Mouse (Mus musculus) midbrain, embryonic 11.5 days (tissue): Measurements from ENCODE around the gene Tor1a. TPM values are rescaled to one million over a fixed set of nuclear protein-coding genes. Genes with fewer than 3 reads are reported as not detected.
A peak's percentile ranks its signal among the peaks of the same experiment; 100 is the strongest.
"Not testable (repeated sequence)": the region's sequence is repeated elsewhere in the genome, so short reads cannot be mapped to it uniquely, and the experiment has no call there.

Source experiments
- ATAC-seq: fragments of 200-750 bp; cut with Nextera tagmentation; 2 replicates; pipeline ENCODE4 v1.8.0; 2017; ENCODE audit warnings: moderate TSS enrichment, moderate library complexity; ENCODE audit not compliant: low FRiP score
- DNase-seq: peaks from one replicate; pipeline ENCODE4 v3.0.0; 2015; ENCODE audit warnings: low spot score; ENCODE audit errors: missing footprints
- H3K27ac ChIP-seq: fragments of 300-500 bp; sonication (generic); 2 replicates; pipeline ENCODE4 v1.5.1; 2014; ENCODE audit warnings: low read depth, low read length
- H3K27me3 ChIP-seq: fragments of 300-500 bp; sonication (generic); 2 replicates; pipeline ENCODE4 v1.6.1; 2014; ENCODE audit warnings: mild to moderate bottlenecking, low read length, moderate library complexity, mixed read lengths; ENCODE audit not compliant: control insufficient read depth, insufficient read depth
- H3K36me3 ChIP-seq: fragments of 300-500 bp; sonication (generic); 2 replicates; pipeline ENCODE4 v1.6.1; 2014; ENCODE audit warnings: mild to moderate bottlenecking, low read length, moderate library complexity, mixed read lengths; ENCODE audit not compliant: control insufficient read depth, insufficient read depth
- H3K4me1 ChIP-seq: fragments of 300-500 bp; sonication (generic); 2 replicates; pipeline ENCODE4 v1.6.1; 2014; ENCODE audit warnings: low read length; ENCODE audit not compliant: control insufficient read depth, insufficient read depth
- H3K4me2 ChIP-seq: fragments of 300-500 bp; sonication (generic); 2 replicates; pipeline ENCODE4 v1.6.1; 2014; ENCODE audit warnings: mild to moderate bottlenecking, moderate library complexity
- H3K4me3 ChIP-seq: fragments of 300-500 bp; sonication (generic); 2 replicates; pipeline ENCODE4 v1.5.1; 2014; ENCODE audit warnings: low read depth, low read length
- H3K9ac ChIP-seq: fragments of 300-500 bp; sonication (generic); 2 replicates; pipeline ENCODE4 v1.6.1; 2014; ENCODE audit warnings: low read length
- H3K9me3 ChIP-seq: fragments of 300-500 bp; sonication (generic); 2 replicates; pipeline ENCODE4 v1.6.1; 2016; ENCODE audit warnings: low read length; ENCODE audit not compliant: control insufficient read depth
- WGBS: fragments of 180-500 bp; shearing (Covaris S2); extraction: QIAGEN DNeasy Blood & Tissue Kit; methylation state at CpG from one replicate; pipeline ENCODE4 v1.1.7; 2014; 5-methylcytosine and 5-hydroxymethylcytosine counted together
- polyA plus RNA-seq: library from polyadenylated mRNA; unstranded; fragments of >200 nt; fragmentation: Nextera tagmentation; extraction: Ambion mirVana; gene quantifications from 2 replicates; pipeline ENCODE4 v1.2.1, GENCODE M21; 2014

Gene Tor1a
- polyA plus RNA-seq, 1 experiment from 2014 or later, result 84.5 TPM

DNA sequence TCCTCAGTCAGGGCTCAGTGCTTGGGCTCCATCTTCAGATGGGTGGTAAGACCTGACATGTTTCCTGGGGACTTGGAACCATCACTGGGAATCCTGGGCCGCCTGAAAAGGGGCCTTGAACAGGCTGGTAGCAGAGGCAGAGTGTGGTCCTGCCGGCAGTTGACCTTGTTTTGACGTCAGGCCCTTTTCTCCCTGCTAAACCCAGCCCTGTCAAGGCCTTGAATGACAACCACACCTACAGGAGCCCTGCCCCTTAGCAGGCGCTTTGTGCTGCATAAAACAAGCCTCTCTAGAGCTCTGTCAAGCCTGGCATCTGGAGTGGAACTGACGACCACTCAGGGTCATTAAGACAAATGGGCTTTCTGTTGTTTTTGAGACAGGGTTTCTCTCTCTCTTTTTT, 7.9 kb downstream of the Tor1a start:
- Histone ChIP-seq H3K9me3 (no peaks in the 10 kb centered on the region), H3K4me3 (no peak overlapping the region), H3K9ac (no peak overlapping the region), H3K4me1 (peaks cover under 1% of the 10 kb centered on the region), H3K27me3 (no peaks in the 10 kb centered on the region), H3K27ac (no peak overlapping the region), H3K36me3 (peaks cover 44% of the 10 kb centered on the region), H3K4me2 (no peak overlapping the region)
- ATAC-seq (no peak), DNase-seq (no peak)
- 70% methylated on average over 5 of the region's 5 CpGs for WGBS

DNA sequence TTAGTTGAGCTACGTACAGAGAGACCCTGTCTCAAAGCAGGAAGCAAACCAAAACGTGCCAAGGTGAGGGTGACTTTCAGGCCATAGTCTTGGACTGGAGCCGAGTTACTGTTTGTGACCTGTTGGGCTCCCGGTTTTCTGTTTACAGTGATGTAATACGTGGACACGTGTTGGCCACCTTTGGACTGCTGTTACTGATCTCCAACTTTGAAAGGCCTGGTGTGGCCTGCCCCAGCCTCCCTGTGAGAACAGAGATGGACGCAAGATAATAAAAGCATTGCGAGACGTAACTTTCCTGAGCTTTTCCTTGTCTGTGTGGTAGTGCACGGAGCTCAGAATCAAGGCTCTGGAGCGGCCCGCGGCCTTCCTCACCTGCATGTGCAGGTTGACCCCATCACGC, 9.0 kb downstream of the Tor1a start:
- 94% methylated on average over 14 of the region's 14 CpGs for WGBS
- ATAC-seq, result no peak

DNA sequence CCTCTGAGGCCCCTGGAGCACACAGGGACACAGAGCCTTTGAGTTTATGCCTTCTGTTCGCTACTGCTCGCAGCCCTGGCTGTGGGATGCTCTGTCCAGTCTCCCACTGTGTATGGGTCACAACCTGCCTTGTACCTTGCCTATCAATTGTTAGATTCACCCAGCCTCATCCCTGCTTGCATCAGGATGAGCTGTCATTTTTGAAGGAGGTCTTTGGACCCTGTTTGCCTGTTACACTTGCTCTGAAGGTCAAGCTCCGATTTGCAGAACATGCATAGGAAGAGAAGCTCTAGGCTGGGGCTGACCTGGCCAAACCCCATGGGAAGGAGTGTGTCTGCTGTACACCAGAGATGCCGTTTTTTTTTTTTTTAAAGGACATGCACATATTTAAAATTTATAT, 10.2 kb downstream of the Tor1a start:
- WGBS, result 84% methylated on average over 4 of the region's 4 CpGs

More for the DNA sequence above, 9.0 kb downstream of the Tor1a start:
- Histone ChIP-seq H3K4me1 (peaks cover 12% of the 10 kb centered on the region), H3K9me3 (no peaks in the 10 kb centered on the region), H3K27ac (no peak overlapping the region), H3K36me3 (peaks cover 41% of the 10 kb centered on the region), H3K27me3 (no peaks in the 10 kb centered on the region), H3K4me3 (no peak overlapping the region), H3K9ac (no peak overlapping the region), H3K4me2 (no peak overlapping the region)
- peak; percentile 56 for DNase-seq

DNA sequence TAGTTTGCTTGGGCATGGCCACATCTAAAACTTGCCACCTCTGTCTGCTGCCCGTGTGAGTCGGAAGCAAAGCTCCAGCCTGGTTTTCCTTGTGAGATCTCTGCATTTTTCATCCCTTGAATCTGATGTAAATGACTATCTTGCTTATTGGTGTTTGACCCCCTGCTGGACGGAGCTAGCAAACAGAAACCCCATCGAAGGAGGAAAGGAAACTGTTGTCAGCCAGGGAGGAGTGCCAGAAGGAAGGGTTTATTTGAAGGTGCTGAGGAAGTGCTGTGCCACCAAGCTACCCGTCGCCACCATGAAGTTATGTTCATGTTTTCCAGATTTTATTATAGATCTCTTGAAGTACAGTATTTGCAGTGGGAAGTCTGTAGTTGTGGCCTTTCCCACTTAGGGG, 12.9 kb downstream of the Tor1a start:
- H3K9ac ChIP-seq, result no peak overlapping the region
- no peak for ATAC-seq
- no peak overlapping the region for H3K27ac ChIP-seq
- peaks cover 16% of the 10 kb centered on the region for H3K4me1 ChIP-seq
- DNase-seq, result no peak
- no peaks in the 10 kb centered on the region for H3K27me3 ChIP-seq
- H3K4me2 ChIP-seq, result no peak overlapping the region
- no peak overlapping the region for H3K4me3 ChIP-seq
- H3K36me3 ChIP-seq, result peaks cover 24% of the 10 kb centered on the region; the same call in 1 of the 2 replicates
- 80% methylated on average over 6 of the region's 6 CpGs for WGBS
- H3K9me3 ChIP-seq, result no peaks in the 10 kb centered on the region

More for the DNA sequence above, 10.2 kb downstream of the Tor1a start:
- no peak overlapping the region for H3K4me2 ChIP-seq
- H3K36me3 ChIP-seq, result peaks cover 38% of the 10 kb centered on the region
- peak; percentile 73 for DNase-seq
- ATAC-seq, result no peak
- H3K27ac ChIP-seq, result no peak overlapping the region
- no peaks in the 10 kb centered on the region for H3K27me3 ChIP-seq
- H3K4me3 ChIP-seq, result no peak overlapping the region
- no peak overlapping the region for H3K9ac ChIP-seq
- peaks cover 15% of the 10 kb centered on the region for H3K4me1 ChIP-seq
- H3K9me3 ChIP-seq, result no peaks in the 10 kb centered on the region

DNA sequence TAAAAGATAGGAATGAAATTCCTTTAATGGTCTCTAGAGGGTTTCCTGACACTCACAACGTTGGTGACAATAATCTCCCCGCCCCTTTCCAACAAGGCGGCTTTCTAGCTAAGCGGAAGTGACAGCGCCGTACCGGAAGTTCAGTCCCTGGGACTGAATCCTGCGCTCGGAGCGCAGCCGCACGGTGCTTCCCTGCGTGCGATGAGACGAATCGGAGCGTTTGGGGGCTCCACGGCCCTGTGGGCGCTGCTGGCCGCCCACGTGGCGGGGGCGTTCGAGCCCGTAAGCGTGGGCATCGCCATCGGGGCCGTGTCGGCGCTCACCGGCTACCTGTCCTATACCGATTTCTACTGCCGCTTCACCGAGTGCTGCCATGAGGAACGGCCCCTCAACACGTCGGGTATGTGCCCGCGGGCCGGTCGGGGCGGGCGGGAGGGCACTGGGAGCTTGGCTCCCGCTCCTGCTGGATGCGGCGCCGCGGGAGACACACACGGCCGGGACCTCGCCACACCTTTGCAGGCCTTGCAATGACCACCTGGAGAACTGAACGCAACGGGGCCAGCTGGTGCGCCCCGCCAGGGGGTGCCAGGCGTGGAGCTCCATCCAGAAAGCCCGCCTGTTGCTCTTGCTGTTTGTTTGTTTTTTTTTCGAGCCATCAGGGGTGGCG, 14.8 kb downstream of the Tor1a start, which contains the start of gene Tor1b:
Tor1b (plus strand) TSS at position 136 of the 667 bp plus-strand sequence.
- no peaks in the 10 kb centered on the region for H3K27me3 ChIP-seq
- peak within 1 kb of the TSS; percentile 88 for H3K4me2 ChIP-seq
- peak within 1 kb of the TSS; percentile 96 for H3K4me3 ChIP-seq
- peak; percentile 98 for DNase-seq
- no peaks in the 10 kb centered on the region for H3K9me3 ChIP-seq
- peak within 1 kb of the TSS; percentile 87 for H3K9ac ChIP-seq
- H3K4me1 ChIP-seq, result peaks cover 16% of the 10 kb centered on the region
- peak; percentile 88 for ATAC-seq
- 0% methylated on average over 60 of the region's 60 CpGs for WGBS
- H3K27ac ChIP-seq, result peak within 1 kb of the TSS; percentile 64; the same call in 1 of the 2 replicates
- H3K36me3 ChIP-seq, result peaks cover 13% of the 10 kb centered on the region; the same call in 1 of the 2 replicates

DNA sequence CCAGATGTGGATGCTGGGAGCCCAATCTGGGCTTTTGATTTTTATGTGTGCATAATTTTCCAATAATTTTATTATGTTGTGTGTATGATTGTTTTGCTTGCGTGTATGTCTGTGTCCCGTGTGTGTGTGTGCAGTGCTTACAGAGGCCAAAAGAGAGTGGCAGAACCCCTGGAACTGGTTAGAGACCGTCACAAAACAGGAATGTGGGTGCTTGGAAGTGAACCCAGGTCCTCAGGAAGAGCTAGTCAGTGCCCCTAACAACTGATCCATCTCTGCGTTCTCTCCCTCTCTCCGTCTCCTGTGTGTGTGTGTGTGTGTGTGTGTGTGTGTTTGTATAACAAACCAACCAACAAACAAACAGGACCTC, 15.3 kb downstream of the Tor1a start:
- Histone ChIP-seq H3K9me3 (no peaks in the 10 kb centered on the region), H3K36me3 (peaks cover 10% of the 10 kb centered on the region; the same call in 1 of the 2 replicates), H3K9ac (peak overlapping the region; percentile 46; the same call in 1 of the 2 replicates), H3K4me2 (peak overlapping the region; percentile 88), H3K4me3 (peak overlapping the region; percentile 96), H3K27ac (peak overlapping the region; percentile 31; the same call in 1 of the 2 replicates), H3K4me1 (peaks cover 16% of the 10 kb centered on the region), H3K27me3 (no peaks in the 10 kb centered on the region)
- 43% methylated on average over 4 of the region's 5 CpGs for WGBS
- ATAC-seq (peak; percentile 48; the same call in 1 of the 2 replicates), DNase-seq (no peak)

DNA sequence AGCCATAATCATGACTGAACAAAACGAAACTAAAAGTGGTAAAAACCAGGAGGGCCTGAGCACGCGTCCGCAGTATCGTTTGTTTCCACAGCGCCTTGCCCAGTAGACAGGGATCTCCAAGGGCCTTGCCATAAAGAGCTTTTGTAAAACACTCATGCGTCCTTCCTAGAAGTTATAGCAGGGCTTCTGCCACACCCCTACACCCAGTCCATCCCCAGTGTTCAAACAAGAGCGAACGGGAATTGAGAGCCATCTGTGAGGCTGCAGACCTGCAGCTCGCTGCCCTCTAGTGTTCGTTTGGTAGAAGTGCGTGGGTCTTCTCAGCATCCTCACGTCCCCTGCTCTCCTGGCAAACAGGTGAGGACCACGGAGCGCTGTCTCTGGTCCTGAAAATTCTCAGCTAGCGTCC, 25.1 kb downstream of the Tor1a start:
- 30% methylated on average over 16 of the region's 16 CpGs for WGBS

DNA sequence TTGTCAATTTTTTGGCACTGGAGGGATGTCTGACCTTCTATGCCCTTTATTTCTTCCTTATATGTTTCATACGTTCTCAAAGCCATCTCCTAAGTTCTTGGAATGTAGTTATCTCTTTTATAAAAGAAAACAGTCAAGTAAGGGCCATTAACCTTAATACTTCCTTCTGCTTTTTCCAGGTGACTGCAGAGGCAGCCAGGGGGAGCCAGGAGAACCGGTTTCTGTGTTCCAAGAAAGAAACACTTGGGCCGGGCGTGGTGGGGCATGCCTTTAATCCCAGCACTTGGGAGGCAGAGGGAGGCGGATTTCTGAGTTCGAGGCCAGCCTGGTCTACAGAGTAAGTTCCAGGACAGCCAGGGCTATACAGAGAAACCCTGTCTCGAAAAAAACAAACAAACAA, 25.6 kb downstream of the Tor1a start:
- 53% methylated on average over 7 of the region's 7 CpGs for WGBS
- not testable (repeated sequence) for H3K4me1 ChIP-seq, ATAC-seq

More for the DNA sequence above, 25.1 kb downstream of the Tor1a start:
- H3K4me3 ChIP-seq, result 0 out of 2 replicates have a peak overlapping the region, but pooled peaks have one; percentile 11
- H3K9ac ChIP-seq, result peak overlapping the region; percentile 36; the same call in 1 of the 2 replicates
- H3K4me2 ChIP-seq, result peak overlapping the region; percentile 25; the same call in 1 of the 2 replicates
- H3K27ac ChIP-seq, result no peak overlapping the region
- no peaks in the 10 kb centered on the region for H3K27me3 ChIP-seq
- peak; percentile 89 for DNase-seq
- H3K36me3 ChIP-seq, result no peaks in the 10 kb centered on the region
- H3K9me3 ChIP-seq, result no peaks in the 10 kb centered on the region
- no peak for ATAC-seq
- peaks cover 2% of the 10 kb centered on the region; the same call in 1 of the 2 replicates for H3K4me1 ChIP-seq

DNA sequence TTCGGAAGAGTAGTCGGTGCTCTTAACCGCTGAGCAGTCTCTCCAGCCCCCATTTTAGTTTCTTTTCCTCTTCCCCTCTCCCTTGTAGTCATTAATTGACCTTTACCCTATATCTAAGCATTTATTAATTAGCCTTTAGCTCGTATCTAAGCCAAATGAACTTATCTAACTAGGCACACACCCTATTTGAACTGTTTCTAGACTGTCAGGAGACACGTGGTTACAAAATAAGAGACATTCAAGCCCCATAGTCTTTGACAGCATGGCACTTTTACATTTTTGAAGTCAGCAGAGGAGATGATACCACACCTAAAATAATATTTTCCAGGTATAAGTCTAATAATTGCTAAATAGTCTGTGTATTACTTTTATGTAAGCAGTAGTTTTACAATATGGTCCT, 26.1 kb downstream of the Tor1a start:
- Histone ChIP-seq H3K27ac (no peak overlapping the region), H3K9ac (no peak overlapping the region), H3K27me3 (no peaks in the 10 kb centered on the region), H3K36me3 (no peaks in the 10 kb centered on the region), H3K4me2 (no peak overlapping the region), H3K4me1 (peaks cover 2% of the 10 kb centered on the region; the same call in 1 of the 2 replicates), H3K4me3 (no peak overlapping the region), H3K9me3 (no peaks in the 10 kb centered on the region)
- peak; percentile 4 for DNase-seq
- 87% methylated on average over 5 of the region's 5 CpGs for WGBS
- no peak for ATAC-seq

More for the DNA sequence above, 25.6 kb downstream of the Tor1a start:
- H3K27me3 ChIP-seq, H3K4me3 ChIP-seq, H3K9ac ChIP-seq, H3K36me3 ChIP-seq, H3K27ac ChIP-seq, H3K9me3 ChIP-seq, DNase-seq, H3K4me2 ChIP-seq: not testable (repeated sequence)
